Mouse (Mus musculus): ENCODE measurements around the gene Nfyc. TPM values are rescaled to one million over a fixed set of nuclear protein-coding genes. Genes with fewer than 3 reads are reported as not detected.
A peak's percentile ranks its signal among the peaks of the same experiment; 100 is the strongest.

The Nfyc gene
- total and polyA plus RNA-seq, 2 experiments from 2014 or later: 91.1 to 174 TPM

- WGBS: 45% methylated on average over 2 of the region's 2 CpGs
- no peak overlapping the region for H3K27ac ChIP-seq (ENCODE audit: low read depth)
- H3K4me2 ChIP-seq (ENCODE audit: low read depth, low read length): no peak overlapping the region
- no peak overlapping the region for H3K9ac ChIP-seq (replicated peaks; ENCODE audit: low read depth, low read length)
- no peaks in the 10 kb centered on the region for H3K9me3 ChIP-seq (replicated peaks; ENCODE audit: control insufficient read depth, low read length)
- 0 out of 2 replicates have a peak, but pooled peaks cover 12% of the 10 kb centered on the region for H3K4me1 ChIP-seq (ENCODE audit: control insufficient read depth, insufficient read depth)
- TF ChIP-seq EP300 (IDR thresholded peaks at IDR 0.05; ENCODE audit: low read depth): no peak
- no peak for TF ChIP-seq CTCF (IDR thresholded peaks at IDR 0.05; ENCODE audit: low read depth)
- no peaks in the 10 kb centered on the region for H3K36me3 ChIP-seq (replicated peaks; ENCODE audit: control insufficient read depth, insufficient read depth, low read length)
- ATAC-seq (ENCODE audit: insufficient read depth, low read depth): no peak
- peaks cover 40% of the 10 kb centered on the region for H3K27me3 ChIP-seq (ENCODE audit: control insufficient read depth, insufficient read depth, low read length)
- no peak overlapping the region for H3K4me3 ChIP-seq (ENCODE audit: low read depth, low read length)
- no peak for DNase-seq (ENCODE audit: low spot score)
These were observed 81.8 kb downstream of the Nfyc start for GRCm38 (mm10) chr4:120749601-120750000.

- 5% methylated on average over 42 of the region's 42 CpGs for WGBS
- TF ChIP-seq CTCF (IDR thresholded peaks at IDR 0.05; ENCODE audit: low read depth) (no peak), EP300 (IDR thresholded peaks at IDR 0.05; ENCODE audit: low read depth) (no peak)
- ATAC-seq (ENCODE audit: insufficient read depth, low read depth): no peak
- no peaks in the 10 kb centered on the region for H3K36me3 ChIP-seq (replicated peaks; ENCODE audit: control insufficient read depth, insufficient read depth, low read length)
- no peaks in the 10 kb centered on the region for H3K9me3 ChIP-seq (replicated peaks; ENCODE audit: control insufficient read depth, low read length)
- H3K9ac ChIP-seq (replicated peaks; ENCODE audit: low read depth, low read length): peak within 1 kb of the TSS; percentile 55
- peaks cover 45% of the 10 kb centered on the region for H3K27me3 ChIP-seq (ENCODE audit: control insufficient read depth, insufficient read depth, low read length)
- H3K4me1 ChIP-seq (ENCODE audit: control insufficient read depth, insufficient read depth): 0 out of 2 replicates have a peak, but pooled peaks cover 13% of the 10 kb centered on the region
- no peak within 1 kb of the TSS for H3K27ac ChIP-seq (ENCODE audit: low read depth)
- no peak for DNase-seq (ENCODE audit: low spot score)
- peak within 1 kb of the TSS; percentile 72 for H3K4me3 ChIP-seq (ENCODE audit: low read depth, low read length)
- peak within 1 kb of the TSS; percentile 100 for H3K4me2 ChIP-seq (ENCODE audit: low read depth, low read length)
These were observed 83.2 kb downstream of the Nfyc start, which contains the start of gene Kcnq4 for GRCm38 (mm10) chr4:120747941-120748866. TSS of gene Kcnq4 (minus strand) at chr4:120748612.

GRCm38 (mm10) chr4:120747243-120747792 lies 84.1 kb downstream of the Nfyc start:
- Histone ChIP-seq H3K27me3 (ENCODE audit: control insufficient read depth, insufficient read depth, low read length) (peaks cover 45% of the 10 kb centered on the region), H3K27ac (ENCODE audit: low read depth) (no peak overlapping the region)
- ATAC-seq (ENCODE audit: insufficient read depth, low read depth): peak; percentile 37

GRCm38 (mm10) chr4:120746552-120747150 lies 84.7 kb downstream of the Nfyc start:
- Histone ChIP-seq H3K9ac (replicated peaks; ENCODE audit: low read depth, low read length) (peak overlapping the region; percentile 55), H3K36me3 (replicated peaks; ENCODE audit: control insufficient read depth, insufficient read depth, low read length) (no peaks in the 10 kb centered on the region), H3K4me2 (ENCODE audit: low read depth, low read length) (peak overlapping the region; percentile 100), H3K27me3 (ENCODE audit: control insufficient read depth, insufficient read depth, low read length) (peaks cover 45% of the 10 kb centered on the region), H3K9me3 (replicated peaks; ENCODE audit: control insufficient read depth, low read length) (no peaks in the 10 kb centered on the region), H3K4me1 (ENCODE audit: control insufficient read depth, insufficient read depth) (0 out of 2 replicates have a peak, but pooled peaks cover 13% of the 10 kb centered on the region), H3K27ac (ENCODE audit: low read depth) (no peak overlapping the region), H3K4me3 (ENCODE audit: low read depth, low read length) (peak overlapping the region; percentile 72)
- TF ChIP-seq CTCF (IDR thresholded peaks at IDR 0.05; ENCODE audit: low read depth) (no peak), EP300 (IDR thresholded peaks at IDR 0.05; ENCODE audit: low read depth) (no peak)
- WGBS: 9% methylated on average over 30 of the region's 53 CpGs
- no peak for DNase-seq (ENCODE audit: low spot score)
- peak; percentile 57 for ATAC-seq (ENCODE audit: insufficient read depth, low read depth)

More at GRCm38 (mm10) chr4:120747243-120747792, 84.1 kb downstream of the Nfyc start:
- no peak for DNase-seq (ENCODE audit: low spot score)
- no peak for TF ChIP-seq EP300 (IDR thresholded peaks at IDR 0.05; ENCODE audit: low read depth)
- TF ChIP-seq CTCF (IDR thresholded peaks at IDR 0.05; ENCODE audit: low read depth): no peak
- 0 out of 2 replicates have a peak, but pooled peaks cover 13% of the 10 kb centered on the region for H3K4me1 ChIP-seq (ENCODE audit: control insufficient read depth, insufficient read depth)
- whole genome bisulfite sequencing: under 1% methylated on average over 61 of the region's 75 CpGs
- H3K9ac ChIP-seq (replicated peaks; ENCODE audit: low read depth, low read length): peak overlapping the region; percentile 55
- H3K4me3 ChIP-seq (ENCODE audit: low read depth, low read length): peak overlapping the region; percentile 72
- H3K9me3 ChIP-seq (replicated peaks; ENCODE audit: control insufficient read depth, low read length): no peaks in the 10 kb centered on the region
- H3K36me3 ChIP-seq (replicated peaks; ENCODE audit: control insufficient read depth, insufficient read depth, low read length): no peaks in the 10 kb centered on the region
- peak overlapping the region; percentile 100 for H3K4me2 ChIP-seq (ENCODE audit: low read depth, low read length)

Data from heart, postnatal 0 days (tissue).